Comparison of ENCODE assay signal across 8 mouse cellular contexts in genomic region chr1:194879324-194880233, GRCm38 (mm10). TPM values are rescaled to one million over a fixed set of nuclear protein-coding genes. Genes with fewer than 3 reads are reported as not detected.
DNase-seq lines count a peak whose midpoint lies in the region; ATAC-seq lines count a peak whose summit lies in the region.

No protein-coding gene starts in this region.

- peak; percentile 98 for DNase-seq in adipocyte (ENCODE audit: low spot score)
- peak; percentile 94 for DNase-seq in embryo, embryonic 10 days (ENCODE audit: low spot score)
- DNase-seq in gastrocnemius, postnatal 14 days, result peak; percentile 96
- DNase-seq in intestine, embryonic 14.5 days (ENCODE audit: low spot score), result peak; percentile 98
- peak; percentile 94 to 96 for DNase-seq in left cerebral cortex, postnatal 14 days (ENCODE audit: low spot score in 2 of 2)
- peak; percentile 93 for DNase-seq in mesoderm, embryonic 11.5 days (ENCODE audit: low read depth, low spot score)
- DNase-seq in right cerebral cortex, postnatal 36 days (ENCODE audit: low spot score in 2 of 2), result peak; percentile 88
- DNase-seq in yolk sac, embryonic 10.5 days (ENCODE audit: low spot score), result peak; percentile 82

- H3K4me1 ChIP-seq in intestine, embryonic 14.5 days (replicated peaks; ENCODE audit: control insufficient read depth, insufficient read depth, low read length), result no peaks in the 10 kb centered on the region

- peak; percentile 90 for ATAC-seq in intestine, embryonic 14.5 days (replicated peaks; ENCODE audit: low FRiP score, low TSS enrichment, low read depth)

- H3K9me3 ChIP-seq in intestine, embryonic 14.5 days (ENCODE audit: control insufficient read depth, low read length), result no peaks in the 10 kb centered on the region

- H3K36me3 ChIP-seq in intestine, embryonic 14.5 days (ENCODE audit: control insufficient read depth, insufficient read depth, low read length), result no peaks in the 10 kb centered on the region

- 21% methylated on average over 22 of the region's 22 CpGs for WGBS in intestine, embryonic 14.5 days

- peak overlapping the region; percentile 33 for H3K4me2 ChIP-seq in intestine, embryonic 14.5 days (ENCODE audit: low read length)

- no peak overlapping the region for H3K27ac ChIP-seq in intestine, embryonic 14.5 days (ENCODE audit: low read depth)

- intact Hi-C loops in gastrocnemius, postnatal 14 days (cut with DNase I; ENCODE audit: low total_unique reads), result loop anchor here (2.0 kb wide), 1 partner anchor 83 kb away; no protein-coding TSS in a partner anchor
- intact Hi-C loops in left cerebral cortex, postnatal 14 days (cut with DNase I), result loop anchor here (1.0 kb wide), 1 partner anchor 83 kb away; no protein-coding TSS in a partner anchor

- no peak overlapping the region for H3K4me3 ChIP-seq in intestine, embryonic 14.5 days (ENCODE audit: low read depth, low read length)

- peak overlapping the region; percentile 20; the same call in 1 of the 2 replicates for H3K9ac ChIP-seq in intestine, embryonic 14.5 days (ENCODE audit: low read length)

- no peaks in the 10 kb centered on the region for H3K27me3 ChIP-seq in intestine, embryonic 14.5 days (replicated peaks; ENCODE audit: control insufficient read depth, insufficient read depth, low read length)

RNA-seq across cellular contexts. Expression of gene Cd34, which starts 59.0 kb away (rescaled TPM):
- total RNA-seq in gastrocnemius, postnatal 14 days (2021), result 100 to 1,000 TPM; 105 to 136 TPM
- 53.2 and 58.7 TPM in 2 replicates for polyA plus RNA-seq in intestine, embryonic 14.5 days (2014; fragmentation: Nextera tagmentation; extraction: Ambion mirVana)
- total RNA-seq in left cerebral cortex, postnatal 14 days (2021), result 10 to 100 TPM; 49.2 to 55.2 TPM
